Mouse (Mus musculus) embryo, embryonic 9.5 days (tissue): ENCODE measurements around the gene Kdm1a.

Source experiments
- DNase-seq: peaks from one replicate; pipeline ENCODE4 v3.0.0-alpha.2; 2017; ENCODE audit errors: extremely low spot score

Gene Kdm1a

DNA sequence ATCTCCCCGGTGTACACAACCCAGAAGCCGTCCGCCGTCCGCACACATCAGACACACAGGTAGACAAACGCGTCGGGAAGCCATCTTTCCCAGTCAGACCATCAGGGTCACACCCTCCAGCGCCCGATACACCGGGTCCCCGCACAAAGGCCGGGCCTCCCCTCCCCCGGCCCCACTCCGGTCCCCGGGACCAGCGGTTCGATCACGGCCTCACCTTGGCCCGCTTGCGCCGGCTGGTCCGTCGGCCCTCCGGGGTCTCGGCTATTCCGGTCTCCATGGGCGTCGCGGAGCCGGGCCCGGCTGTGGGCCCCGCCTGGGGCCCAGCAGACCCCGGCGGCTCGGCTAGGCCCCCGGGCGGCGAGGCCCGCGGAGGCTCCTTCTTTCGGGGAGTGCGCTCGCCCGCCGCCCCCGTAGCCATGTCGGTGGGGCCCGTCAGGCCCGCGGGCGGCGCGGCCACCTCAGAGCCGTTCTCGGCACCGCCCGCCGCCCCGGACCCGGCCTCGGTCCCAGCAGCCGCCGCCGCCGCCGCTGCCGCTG lies 437 bp downstream of the Kdm1a start:
- peak; percentile 70 for DNase-seq

DNA sequence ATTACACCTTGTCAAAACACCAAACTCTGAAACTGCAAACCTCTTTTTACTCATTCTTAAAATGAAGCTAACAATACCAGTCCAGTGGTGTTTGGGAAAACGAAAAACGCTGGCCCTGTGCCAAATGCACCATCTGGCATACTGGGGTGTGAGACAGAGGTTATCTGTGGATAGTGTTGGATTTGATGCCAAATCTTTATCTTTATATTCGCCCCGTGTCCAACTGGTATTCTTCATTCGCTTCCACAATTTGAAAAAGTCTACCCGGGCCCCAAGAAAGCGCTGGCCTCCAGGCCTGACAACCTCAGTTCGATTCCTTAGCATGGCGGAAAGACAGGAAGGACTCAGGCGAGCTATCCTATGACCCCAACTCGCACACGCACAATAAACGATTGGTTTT lies 1.0 kb downstream of the Kdm1a start:
- DNase-seq: peak; percentile 41

DNA sequence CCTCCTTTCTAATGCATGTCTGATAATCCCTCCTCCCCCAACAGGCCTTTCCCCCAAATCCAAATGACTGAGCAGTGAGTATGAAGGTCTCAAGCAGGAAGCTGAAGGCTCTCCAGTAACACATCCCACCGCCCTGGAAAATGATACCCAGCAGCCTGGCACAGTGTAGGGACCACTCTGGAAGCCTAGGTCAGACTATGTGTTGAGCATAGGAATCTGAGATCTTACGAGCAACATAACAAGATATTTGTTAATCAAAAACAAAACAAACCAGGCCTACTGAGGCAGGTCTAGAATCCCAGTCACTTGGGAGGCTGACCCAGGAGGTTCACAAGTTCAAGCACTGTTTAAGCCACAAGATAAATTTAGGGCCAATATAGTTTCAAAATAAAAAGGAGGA lies 2.0 kb downstream of the Kdm1a start:
- DNase-seq: no peak

GRCm38 (mm10) chr4:136599869-136600268 lies 2.7 kb downstream of the Kdm1a start:
- no peak for DNase-seq

- no peak for DNase-seq
These were observed 4.2 kb downstream of the Kdm1a start for GRCm38 (mm10) chr4:136598268-136598876.

- DNase-seq: no peak
These were observed 7.3 kb downstream of the Kdm1a start for GRCm38 (mm10) chr4:136595221-136595620.

- DNase-seq: no peak
These were observed 8.5 kb downstream of the Kdm1a start for GRCm38 (mm10) chr4:136594006-136594405.

GRCm38 (mm10) chr4:136592111-136592510 lies 10.4 kb downstream of the Kdm1a start:
- no peak for DNase-seq

- no peak for DNase-seq
These were observed 14.5 kb downstream of the Kdm1a start for GRCm38 (mm10) chr4:136588003-136588402.

DNA sequence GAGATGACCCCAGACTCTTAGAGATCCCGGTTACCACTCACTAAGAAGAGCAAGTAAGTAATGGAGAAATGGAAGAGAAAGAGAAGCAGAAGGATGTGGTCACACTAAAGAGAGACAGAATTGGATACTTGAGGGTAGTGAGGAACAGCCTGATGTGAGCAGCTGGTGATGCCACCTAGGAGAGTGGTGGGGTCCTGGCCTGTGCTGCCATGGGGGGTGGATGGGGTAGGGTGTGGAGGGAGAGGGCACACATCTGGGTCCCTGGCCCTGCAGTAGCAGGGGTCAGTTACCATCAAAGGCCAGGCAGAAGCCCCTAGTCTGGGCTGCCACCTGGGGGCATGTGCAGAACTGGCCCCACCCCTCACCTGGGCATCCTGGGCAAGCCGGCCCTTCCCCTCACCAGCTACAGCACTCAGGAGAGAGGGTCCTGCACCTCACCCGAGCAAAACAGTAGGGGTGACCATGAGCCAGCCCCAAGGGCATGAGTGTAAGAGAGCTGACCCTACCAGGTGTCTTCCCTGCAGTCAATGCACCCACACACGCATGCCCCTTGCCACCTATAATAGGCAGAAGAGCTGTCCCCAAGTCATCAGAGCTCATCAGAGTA lies 15.2 kb downstream of the Kdm1a start:
- DNase-seq: no peak

- DNase-seq: no peak
These were observed 20.6 kb downstream of the Kdm1a start for GRCm38 (mm10) chr4:136581885-136582284.

DNA sequence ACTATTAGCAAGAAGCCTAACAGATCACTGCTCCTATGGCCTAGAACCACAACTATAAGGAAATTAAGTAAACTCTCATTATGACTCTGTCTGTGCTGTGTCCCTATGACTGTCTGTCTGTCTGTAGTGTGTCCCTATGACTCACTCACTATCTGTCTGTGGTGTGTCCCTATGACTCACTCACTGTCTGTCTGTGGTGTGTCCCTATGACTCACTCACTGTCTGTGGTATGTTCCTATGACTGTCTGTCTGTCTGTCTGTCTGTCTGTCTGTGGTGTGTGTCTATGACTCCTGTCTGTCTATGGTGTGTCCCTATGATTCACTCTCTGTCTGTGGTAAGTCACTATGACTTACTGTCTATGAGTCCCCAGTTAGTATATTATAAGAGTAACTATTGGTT lies 32.5 kb downstream of the Kdm1a start:
- no peak for DNase-seq

GRCm38 (mm10) chr4:136568629-136569028 lies 33.9 kb downstream of the Kdm1a start:
- DNase-seq: no peak

- no peak for DNase-seq
These were observed 39.8 kb downstream of the Kdm1a start for GRCm38 (mm10) chr4:136562755-136563154.

DNA sequence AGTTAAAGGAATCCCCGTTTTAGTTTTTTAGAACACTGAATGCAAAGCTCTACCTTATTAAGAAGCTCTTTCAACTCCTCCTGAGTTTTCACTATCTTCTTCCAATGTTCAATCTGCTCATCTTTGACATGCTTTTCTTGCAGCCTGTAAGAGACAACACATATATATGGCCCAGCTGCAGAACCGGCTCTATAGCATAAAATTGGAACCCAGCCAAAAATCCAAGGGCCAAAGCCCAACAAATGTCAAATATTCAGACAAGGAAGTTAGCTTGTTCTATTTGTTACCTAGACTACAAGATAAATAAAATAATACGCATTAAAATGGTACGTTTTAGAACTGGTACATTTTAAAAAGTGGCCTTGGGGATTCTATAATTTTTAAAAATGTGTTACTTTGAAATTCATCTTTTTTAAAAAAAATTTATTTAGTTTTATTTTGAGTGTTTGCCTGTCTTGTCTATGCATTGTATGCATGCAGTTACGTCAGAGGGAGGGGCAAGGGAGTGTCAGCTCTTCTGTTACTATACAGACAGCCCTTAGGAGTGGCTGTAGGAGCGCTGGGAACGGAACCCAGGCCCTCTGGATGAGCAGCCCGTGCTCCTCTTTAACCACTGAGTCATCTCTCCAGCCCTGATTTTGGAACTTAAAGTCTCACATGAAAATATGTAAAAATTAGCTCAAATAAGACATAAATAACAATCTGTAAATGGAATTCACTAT lies 42.1 kb downstream of the Kdm1a start:
- DNase-seq: no peak

GRCm38 (mm10) chr4:136559690-136560089 lies 42.8 kb downstream of the Kdm1a start:
- no peak for DNase-seq

DNA sequence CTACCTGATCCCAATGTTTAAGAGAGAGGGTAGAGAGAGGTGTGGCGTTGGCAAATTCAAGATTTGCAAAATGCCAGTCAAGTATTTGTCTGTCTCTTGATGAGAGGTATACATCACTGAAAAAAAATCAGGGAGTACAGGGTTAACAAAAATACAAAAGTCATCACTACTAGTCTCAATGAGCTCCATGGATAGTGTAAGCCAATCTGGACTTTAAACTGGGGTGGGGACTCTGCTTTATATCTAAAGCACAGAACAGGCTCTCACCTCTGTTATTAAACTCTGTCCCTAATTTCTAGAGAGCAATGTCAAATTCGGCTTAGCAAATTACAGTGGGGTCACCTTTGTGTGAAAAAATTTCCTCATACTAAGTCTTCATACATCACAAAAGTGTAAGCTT lies 44.9 kb downstream of the Kdm1a start:
- no peak for DNase-seq

GRCm38 (mm10) chr4:136553108-136553507 lies 49.4 kb downstream of the Kdm1a start:
- DNase-seq: no peak

DNA sequence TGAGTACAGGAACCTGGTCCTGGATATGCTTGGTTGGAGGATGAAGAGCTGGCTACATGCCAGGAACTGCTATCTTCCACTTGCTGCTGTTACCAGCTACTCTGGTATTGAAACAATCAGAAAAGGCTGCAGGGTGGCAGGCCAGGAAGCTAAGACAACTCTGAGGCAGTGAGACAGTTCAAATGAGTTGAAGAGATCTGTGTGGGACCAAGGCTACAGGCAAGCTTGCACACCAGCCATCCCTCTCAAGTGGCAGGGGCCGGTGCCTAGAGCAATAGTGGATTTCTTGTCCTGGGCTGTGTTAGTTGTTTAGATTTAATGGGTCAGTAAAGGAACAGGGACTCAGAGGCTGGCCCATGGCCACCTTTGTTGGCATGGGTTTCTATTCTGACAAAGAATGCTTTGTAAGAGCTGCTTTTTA lies 54.1 kb downstream of the Kdm1a start:
- no peak for DNase-seq

DNA sequence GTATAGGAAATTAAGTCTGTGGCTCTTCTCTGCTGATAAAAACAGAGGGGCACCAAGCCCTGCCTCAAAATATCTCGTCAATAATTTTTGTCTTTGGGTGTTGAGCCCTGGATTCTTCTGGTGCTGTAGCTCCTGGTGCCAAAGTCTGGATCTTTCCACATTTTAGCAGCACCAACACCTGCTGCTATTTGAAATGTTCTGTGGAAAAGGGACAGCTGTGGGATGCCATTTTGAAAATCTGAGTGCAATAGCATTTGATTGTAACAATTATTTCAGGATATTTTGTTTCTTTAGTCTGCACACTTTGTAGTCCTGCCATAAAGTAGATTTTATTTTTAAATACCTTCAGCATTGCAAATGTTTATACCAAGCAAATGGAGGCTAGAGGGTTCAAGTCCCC lies 54.8 kb downstream of the Kdm1a start:
- no peak for DNase-seq

DNA sequence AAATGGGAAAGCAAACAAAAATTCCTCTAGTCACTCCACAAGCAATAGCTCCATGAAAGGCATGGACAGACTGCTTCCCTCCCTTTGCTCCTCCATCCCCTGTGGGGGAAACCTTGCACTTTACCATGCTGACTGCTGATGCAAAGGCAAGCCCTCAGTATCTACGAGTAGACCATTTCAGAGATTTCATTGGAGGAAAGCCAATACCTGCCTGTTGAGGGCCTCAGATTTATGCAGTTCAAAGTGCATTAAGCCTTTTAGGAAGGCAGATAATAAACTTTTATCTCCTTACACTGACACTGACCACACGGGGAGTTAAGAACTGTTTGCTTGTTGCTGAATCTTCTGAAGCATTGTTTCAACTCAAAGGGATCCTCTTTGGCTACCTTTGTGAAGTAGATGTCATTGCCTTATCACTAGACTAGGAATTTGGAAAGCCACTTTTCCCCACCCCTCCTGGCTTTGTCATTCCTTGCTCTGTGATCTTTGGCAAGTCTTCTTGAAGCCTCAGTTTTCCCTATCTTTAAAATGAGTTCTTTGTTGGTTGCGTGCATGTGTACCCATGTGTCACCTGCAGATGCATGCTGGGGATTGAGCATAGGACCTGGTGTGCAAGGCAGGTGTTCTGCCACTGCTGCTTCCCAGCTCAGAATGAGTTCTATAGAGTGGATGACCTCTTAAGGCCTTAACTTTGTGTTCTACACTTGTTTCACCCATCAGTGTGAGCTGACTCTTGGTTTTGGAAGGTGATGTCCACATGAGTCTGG lies 56.1 kb downstream of the Kdm1a start:
- DNase-seq: no peak

- no peak for DNase-seq
These were observed 57.4 kb downstream of the Kdm1a start for GRCm38 (mm10) chr4:136545151-136545550.
